Mouse (Mus musculus) cerebellum, postnatal 25 days (tissue): ENCODE data around the gene Ptp4a2.
"Not testable (repeated sequence)": the region's sequence is repeated elsewhere in the genome, so short reads cannot be mapped to it uniquely, and the experiment has no call there.

Source experiments
- DNase-seq, 2 experiments: peaks; one replicate each; pipeline ENCODE4 v3.0.0; 2021; ENCODE audit warnings: mixed read lengths in 2 of 2

Ptp4a2 gene

GRCm38 (mm10) chr4:129853996-129854395, 43.0 kb downstream of the Ptp4a2 start:
- no peak for DNase-seq

GRCm38 (mm10) chr4:129854615-129855014, 43.6 kb downstream of the Ptp4a2 start:
- DNase-seq: no peak

- no peak for DNase-seq
These were observed 44.3 kb downstream of the Ptp4a2 start for GRCm38 (mm10) chr4:129855051-129855970.

GRCm38 (mm10) chr4:129860456-129860855, 49.4 kb downstream of the Ptp4a2 start:
- no peak for DNase-seq

GRCm38 (mm10) chr4:129861400-129861799, 50.4 kb downstream of the Ptp4a2 start:
- DNase-seq: no peak

GRCm38 (mm10) chr4:129862357-129862756, 51.3 kb downstream of the Ptp4a2 start:
- no peak for DNase-seq

GRCm38 (mm10) chr4:129866171-129866570, 55.2 kb downstream of the Ptp4a2 start:
- not testable (repeated sequence) for DNase-seq

GRCm38 (mm10) chr4:129868211-129868610, 57.2 kb downstream of the Ptp4a2 start:
- no peak for DNase-seq

GRCm38 (mm10) chr4:129870483-129870882, 59.5 kb downstream of the Ptp4a2 start:
- DNase-seq: no peak

- DNase-seq: no peak
These were observed 61.4 kb downstream of the Ptp4a2 start for GRCm38 (mm10) chr4:129872376-129872922.

GRCm38 (mm10) chr4:129874805-129875204, 63.8 kb downstream of the Ptp4a2 start:
- DNase-seq: no peak

GRCm38 (mm10) chr4:129875406-129875805, 64.4 kb downstream of the Ptp4a2 start:
- DNase-seq: no peak

- DNase-seq: peak; percentile 60 to 70
These were observed 66.1 kb downstream of the Ptp4a2 start for GRCm38 (mm10) chr4:129876831-129877764.

- no peak for DNase-seq
These were observed 67.1 kb downstream of the Ptp4a2 start for GRCm38 (mm10) chr4:129877967-129878655.

- no peak for DNase-seq
These were observed 67.7 kb downstream of the Ptp4a2 start for GRCm38 (mm10) chr4:129878656-129879145.

- no peak for DNase-seq
These were observed 68.3 kb downstream of the Ptp4a2 start for GRCm38 (mm10) chr4:129879206-129879780.

- no peak for DNase-seq
These were observed 69.6 kb downstream of the Ptp4a2 start for GRCm38 (mm10) chr4:129880615-129881014.

GRCm38 (mm10) chr4:129881661-129882060, 70.6 kb downstream of the Ptp4a2 start:
- DNase-seq: no peak

GRCm38 (mm10) chr4:129882555-129883293, 71.7 kb downstream of the Ptp4a2 start:
- DNase-seq: no peak

- peak; percentile 19 to 20 for DNase-seq
These were observed 73.3 kb downstream of the Ptp4a2 start for GRCm38 (mm10) chr4:129884041-129884930.
